Mouse (Mus musculus) G1E-ER4 (cell line): ENCODE data around the gene Map3k13. TPM values are rescaled to one million over a fixed set of nuclear protein-coding genes. Genes with fewer than 3 reads are reported as not detected.

Experiments used
- GATA1 ChIP-seq: IDR thresholded peaks from one replicate; pipeline ENCODE4 v1.8.0; 2012; ENCODE audit warnings: low read length, inconsistent platforms
- polyA plus RNA-seq: library from polyadenylated mRNA; stranded (reverse); fragments of >175 nt; gene quantifications from 2 replicates; pipeline ENCODE4 v1.2.3, GENCODE M21; 2012

Map3k13 gene
- polyA plus RNA-seq, 1 experiment = 0.03 TPM

- TF ChIP-seq GATA1 = no peak
Measured at GRCm38 (mm10) chr16:21928471-21928870, 134.3 kb downstream of the Map3k13 start.

DNA sequence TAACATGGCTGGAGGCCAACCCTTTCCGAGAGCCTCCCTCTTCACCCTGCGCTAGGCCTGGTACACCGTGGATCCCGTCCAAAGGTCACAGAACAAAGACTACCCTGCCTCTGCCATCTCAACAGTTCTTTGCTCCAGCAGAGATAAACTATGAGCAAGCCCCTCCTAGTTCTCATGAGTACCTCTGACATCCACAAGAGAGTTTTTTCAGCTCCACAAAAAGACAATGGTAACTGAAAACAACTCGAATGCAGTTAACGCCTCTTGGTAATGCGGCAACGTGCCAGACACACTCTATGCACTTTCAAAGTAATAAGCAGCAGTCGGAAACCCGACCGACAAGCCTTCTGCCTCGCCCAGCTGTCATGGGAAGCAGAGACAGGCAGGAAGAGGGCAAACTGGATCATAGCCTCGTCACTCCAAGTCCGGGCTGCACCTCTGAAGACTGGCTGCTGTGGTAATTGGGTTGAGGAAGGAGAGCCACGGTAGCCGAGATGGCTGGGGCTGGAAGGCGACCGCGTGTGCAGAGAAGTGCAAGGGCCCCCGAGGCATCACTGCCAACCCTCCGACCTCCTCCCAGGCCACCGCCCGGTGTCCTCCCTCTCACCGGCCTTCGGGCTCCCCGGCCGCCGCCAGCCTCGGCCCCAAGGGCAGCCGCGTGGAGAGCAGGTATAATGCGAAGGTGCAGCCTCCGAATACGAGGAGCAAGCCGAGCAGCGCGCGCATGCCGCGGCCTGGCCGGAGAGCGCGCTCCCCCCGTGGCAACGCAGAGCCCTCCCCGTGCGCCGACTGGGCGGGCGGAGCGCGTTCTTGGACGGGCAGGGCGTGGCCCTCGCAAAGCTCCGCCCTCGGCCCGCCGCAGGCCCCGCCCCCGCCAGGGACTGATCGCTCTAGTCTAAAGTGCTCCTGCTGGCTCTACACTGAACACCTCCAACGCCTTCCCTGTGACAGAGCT, 152.9 kb downstream of the Map3k13 start, which contains the start of gene Tmem41a:
TSS of gene Tmem41a (minus strand) at position 792 of the 955 bp plus-strand sequence.
- no peak for TF ChIP-seq GATA1

DNA sequence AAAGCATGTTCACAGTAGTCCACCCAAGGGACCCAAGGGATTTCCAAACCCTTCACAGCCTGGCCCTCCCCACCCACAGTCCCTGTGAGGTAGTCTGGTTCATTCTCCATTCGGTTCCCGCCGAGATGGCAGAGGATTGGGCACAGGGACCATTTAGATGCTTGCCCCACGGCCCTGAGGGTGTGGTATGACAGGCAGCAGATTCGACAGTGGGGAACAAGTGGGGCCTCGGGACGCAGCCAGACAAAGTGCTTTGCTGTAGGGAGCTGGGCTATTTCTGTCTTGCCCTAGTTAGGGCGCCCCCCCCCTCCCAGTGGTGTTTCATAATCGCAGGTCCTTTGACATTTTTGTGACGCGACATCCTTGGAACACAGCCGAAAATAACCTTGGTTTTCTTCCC, 161.4 kb downstream of the Map3k13 start:
- no peak for TF ChIP-seq GATA1

- TF ChIP-seq GATA1 = no peak
Measured at GRCm38 (mm10) chr16:21965576-21965975, 171.4 kb downstream of the Map3k13 start.

DNA sequence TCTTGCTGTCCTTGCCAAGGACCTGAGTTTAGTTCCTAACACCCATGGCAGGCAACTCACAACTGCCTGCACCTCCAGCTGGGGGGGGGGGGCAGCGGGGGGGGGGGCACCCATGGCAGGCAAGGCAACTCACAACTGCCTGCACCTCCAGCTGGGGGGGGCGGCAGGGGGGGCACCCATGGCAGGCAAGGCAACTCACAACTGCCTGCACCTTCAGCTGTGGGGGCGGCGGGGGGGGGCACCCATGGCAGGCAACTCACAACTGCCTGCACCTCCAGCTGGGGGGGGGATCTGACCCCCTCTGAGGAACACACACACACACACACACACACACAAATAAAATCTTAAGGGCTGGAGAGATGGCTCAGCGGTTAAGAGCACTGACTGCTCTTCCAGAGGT, 175.7 kb downstream of the Map3k13 start:
- TF ChIP-seq GATA1 = no peak

DNA sequence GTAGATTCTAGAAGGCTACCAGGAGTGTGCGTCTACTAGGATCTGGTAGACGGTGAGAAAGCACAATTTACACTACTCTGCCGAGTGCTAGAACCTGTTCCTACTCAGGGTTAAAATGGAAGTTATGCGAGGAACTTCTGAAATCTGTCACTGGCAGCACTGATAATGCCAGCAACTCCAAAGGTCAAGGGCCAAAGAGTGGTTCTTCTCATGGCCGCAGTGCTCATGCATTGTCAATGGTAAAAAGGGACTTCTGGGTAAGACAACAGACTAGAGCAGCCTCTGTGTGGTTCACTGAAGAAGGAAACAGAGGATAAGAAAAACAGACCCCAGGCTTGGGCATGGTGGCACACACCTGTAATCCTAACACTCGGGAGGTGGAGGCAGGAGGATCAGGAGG, 176.4 kb downstream of the Map3k13 start:
- TF ChIP-seq GATA1 = no peak

DNA sequence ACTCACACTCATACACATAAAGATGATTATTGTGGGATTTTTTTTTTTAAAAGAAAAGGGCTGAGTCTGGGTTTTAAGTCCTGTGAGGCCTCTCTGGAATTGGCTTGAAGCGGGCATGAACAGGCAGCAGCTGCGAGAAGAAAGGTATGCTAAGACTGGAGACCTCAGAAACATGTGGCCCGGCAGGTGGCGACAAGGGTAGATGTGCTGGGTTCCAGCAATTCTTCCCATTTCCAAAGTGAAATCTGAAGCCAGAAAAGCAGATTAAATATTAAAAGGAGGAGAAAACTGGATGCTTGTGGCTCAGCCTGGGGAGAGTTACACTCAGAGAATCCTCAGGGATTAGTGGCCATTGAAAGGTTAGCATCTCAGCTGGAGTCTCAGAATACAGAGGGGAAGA, 177.3 kb downstream of the Map3k13 start:
- TF ChIP-seq GATA1 = no peak

DNA sequence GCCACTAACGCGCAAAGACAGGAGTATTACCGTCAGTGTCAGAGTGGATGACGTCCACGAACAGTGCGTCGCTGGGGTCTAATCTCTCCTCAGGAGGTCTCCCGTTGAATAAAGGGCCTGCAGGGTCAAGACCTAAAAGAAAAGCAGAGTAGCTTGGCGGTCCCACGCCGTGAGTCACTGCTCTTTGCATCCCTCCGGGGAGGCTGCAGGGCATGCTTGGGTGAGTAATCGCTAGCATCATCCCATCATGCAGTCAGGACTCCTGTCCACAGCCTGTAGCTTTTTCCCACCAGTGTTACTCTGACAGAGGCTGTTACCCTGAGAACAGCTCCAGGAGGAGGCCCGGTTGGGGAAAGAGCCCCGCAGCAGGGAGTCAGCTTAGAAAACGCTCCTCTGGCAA, 182.1 kb downstream of the Map3k13 start:
- TF ChIP-seq GATA1 = no peak

GRCm38 (mm10) chr16:21977347-21977746, 183.2 kb downstream of the Map3k13 start:
- no peak for TF ChIP-seq GATA1

Other genes starting within 250 kb of the Map3k13 start
- not detected in 2 replicates for gene 2510009E07Rik, start 99.7 kb upstream of the Map3k13 start, polyA plus RNA-seq
- gene Ehhadh, start 6.5 kb upstream of the Map3k13 start, polyA plus RNA-seq = not detected in 2 replicates
- 2.2 and 2.6 TPM in 2 replicates for gene Tmem41a, start 153.2 kb downstream of the Map3k13 start, polyA plus RNA-seq
- 0.08 TPM in 1 of 2 replicates, not detected in the other for gene Liph, start 201.3 kb downstream of the Map3k13 start, polyA plus RNA-seq
- gene Senp2, start 215.1 kb downstream of the Map3k13 start, polyA plus RNA-seq = 19.0 and 22.6 TPM in 2 replicates